Mouse (Mus musculus) spleen, adult 12 weeks (tissue): ENCODE data around the gene Cxcl1.
"Not testable (repeated sequence)": the region's sequence is repeated elsewhere in the genome, so short reads cannot be mapped to it uniquely, and the experiment has no call there.

Experiments used
- DNase-seq: peaks from one replicate; pipeline ENCODE4 v3.0.0; 2022; ENCODE audit warnings: low spot score

The Cxcl1 gene

DNA sequence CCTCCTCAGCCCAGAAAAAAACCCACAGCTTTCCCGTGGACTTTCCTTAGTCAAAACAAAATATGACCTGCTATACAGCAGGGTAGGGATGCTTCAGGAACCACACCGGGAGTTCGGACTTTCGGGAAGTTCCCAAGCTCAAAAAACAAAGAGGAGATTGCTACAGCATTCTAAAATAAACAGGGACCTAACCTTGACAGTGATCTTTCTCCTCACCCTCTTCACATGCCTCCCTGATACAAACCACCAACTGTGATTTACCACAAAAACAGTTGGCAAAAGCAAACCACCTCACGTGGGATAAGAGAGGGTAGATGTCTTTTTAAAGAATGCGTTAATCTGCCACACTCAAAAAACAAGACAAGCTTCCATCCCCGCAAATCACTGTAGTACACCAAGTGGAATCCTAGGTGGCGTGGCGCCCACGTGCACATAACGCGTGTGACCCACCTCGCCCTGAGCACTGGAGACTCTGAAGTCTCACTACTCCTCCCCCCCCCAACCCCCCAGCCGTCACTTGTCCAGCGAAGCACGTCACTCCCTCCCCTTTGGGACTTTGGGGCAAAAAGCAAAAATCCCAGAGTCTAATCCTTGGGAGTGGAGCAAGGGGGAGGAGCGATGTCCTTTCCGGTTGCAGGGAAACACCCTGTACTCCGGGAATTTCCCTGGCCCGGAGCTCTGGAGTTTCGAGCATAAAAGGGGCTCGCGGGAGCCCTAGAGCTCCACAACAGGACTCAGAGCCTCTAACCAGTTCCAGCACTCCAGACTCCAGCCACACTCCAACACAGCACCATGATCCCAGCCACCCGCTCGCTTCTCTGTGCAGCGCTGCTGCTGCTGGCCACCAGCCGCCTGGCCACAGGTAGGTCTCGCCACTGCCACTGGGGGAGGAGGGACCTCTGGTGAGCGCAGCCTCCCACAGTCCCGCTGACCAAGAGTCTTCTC lies at the start of gene Cxcl1:
Gene Cxcl1 (plus strand): TSS at position 723 of the 945 bp plus-strand sequence.
- DNase-seq = no peak

DNA sequence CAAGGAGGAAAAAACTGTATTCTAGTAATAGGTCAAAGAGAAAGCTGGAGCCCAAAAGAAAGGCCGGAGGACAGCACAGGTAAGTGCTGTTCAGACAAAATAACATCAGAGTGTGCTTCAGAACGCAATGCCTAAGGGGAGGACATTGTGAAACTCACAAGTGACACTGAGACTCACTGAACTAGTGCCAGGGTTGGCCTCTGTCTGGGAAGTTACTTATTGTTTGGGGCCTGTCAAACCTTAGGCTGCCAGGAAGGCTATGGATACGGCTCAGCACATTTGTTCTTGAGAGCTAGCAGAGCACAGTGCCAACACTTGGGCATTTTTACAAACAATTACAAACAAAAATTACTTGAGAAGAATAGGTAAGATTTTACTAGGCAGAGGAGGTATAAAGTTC lies 47.1 kb upstream of the Cxcl1 start:
- no peak for DNase-seq

DNA sequence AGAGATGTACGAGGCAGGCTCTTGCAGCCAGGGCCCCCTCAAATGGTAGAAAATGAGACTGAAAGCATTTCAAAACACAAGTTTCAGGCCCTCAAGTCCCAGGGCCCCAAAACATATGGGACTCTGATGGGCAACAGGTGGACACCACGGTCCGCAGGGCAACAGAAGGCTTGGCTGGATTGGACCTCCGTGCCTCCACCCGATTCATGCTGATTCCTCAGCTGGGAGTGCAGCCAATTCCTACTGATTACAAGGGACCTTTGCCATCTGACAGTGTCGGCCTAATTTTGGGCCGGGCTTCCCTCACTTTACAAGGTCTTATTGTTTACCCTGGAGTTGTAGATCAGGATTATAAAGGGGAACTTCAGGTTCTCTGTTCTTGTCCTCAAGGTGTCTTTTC lies 40.9 kb upstream of the Cxcl1 start:
- not testable (repeated sequence) for DNase-seq

DNA sequence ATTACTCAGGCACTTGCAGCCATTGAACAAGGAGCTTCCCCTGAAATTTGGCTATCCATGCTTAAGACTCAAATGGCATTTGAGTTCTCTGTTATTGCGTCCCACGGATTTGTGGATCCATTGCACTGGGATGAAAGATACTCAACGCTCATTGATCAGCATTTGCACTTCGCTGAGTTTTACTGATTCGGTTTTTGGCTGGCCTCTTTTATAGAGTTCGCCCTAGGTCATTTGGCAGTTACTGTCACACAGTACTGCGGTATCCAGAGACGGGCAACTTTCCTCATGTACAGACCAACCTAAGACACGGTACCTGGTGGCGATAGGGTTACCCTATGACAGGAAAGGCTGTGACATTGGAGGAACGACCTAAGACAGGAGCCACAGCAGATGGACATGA lies 39.6 kb upstream of the Cxcl1 start:
- not testable (repeated sequence) for DNase-seq

DNA sequence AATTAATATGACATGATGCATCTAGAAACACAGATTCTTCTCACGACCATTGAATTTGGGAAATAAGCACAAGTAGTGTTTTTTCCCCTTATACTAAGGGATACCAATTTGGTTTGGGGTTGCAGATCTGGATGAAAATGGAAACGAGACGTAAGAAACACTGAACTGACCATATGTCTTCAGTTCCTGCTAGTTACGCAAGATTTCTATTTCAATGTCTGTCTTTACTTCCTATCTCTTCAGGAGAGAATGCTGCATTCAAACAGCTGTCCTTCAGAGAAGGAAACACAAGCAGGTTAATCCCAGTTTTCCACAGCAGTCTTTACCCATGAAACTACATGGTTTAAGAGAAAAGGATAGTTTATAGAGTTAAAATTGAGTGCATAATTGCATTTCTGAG lies 37.8 kb upstream of the Cxcl1 start:
- DNase-seq = no peak

DNA sequence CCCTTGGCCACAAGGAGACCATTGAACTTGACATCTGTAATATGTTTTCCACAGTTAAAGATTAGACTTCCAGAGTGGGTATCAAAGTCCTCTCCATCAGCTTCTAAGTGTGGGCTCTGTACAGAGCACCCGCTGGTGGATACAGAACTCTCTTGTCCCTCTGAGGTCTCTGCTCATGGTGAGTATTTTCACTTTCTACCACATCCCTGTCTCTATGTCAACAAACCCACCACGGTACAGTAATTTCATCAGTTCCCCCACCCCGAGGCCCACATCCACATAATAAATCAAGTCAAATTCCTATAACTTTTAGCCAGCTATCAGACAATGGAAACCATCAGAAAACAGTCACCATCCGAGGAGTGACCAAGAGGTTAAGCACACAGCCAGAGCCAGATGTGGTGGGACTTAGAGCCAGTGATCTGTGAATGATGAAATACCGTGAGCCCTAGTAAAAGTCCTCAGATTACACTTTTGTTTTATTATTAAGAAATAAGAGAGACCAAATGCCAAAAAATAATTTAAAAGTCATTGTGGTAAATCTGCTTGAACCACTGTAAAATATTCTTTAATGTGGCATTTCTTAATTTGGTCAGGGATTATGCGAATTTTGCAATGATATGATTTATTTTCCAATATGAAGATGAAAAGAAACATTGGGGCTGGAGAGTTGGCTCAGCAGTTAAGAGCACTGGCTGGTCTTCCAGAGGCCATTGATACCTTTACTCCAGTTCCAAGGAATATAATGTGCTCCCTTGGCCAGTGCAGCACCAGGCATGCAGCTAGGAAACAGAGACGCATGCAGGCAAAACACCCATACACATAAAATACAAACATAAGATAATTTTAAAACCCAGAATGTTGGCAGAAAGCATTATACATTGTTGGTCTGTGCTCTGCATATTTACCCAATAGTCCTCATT lies 35.5 kb upstream of the Cxcl1 start:
- no peak for DNase-seq

DNA sequence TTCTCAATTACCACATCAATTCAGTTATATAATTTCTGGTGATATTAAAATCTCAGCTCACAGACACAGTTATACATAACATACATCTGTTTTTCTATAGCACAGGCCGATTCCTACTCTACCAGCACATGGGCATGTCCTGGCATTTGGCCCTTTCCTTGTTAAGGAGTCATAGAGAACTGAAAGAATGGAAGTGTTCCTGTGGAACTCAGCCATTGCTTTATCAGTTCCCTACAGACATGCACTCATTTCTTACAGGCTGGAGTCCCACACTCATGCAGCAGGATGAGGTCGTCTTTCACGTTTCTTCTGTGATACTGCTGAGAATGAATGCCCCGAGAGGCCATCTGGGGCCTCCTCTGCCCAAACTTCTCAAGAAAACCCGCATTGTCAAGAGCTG lies 33.6 kb upstream of the Cxcl1 start:
- no peak for DNase-seq

DNA sequence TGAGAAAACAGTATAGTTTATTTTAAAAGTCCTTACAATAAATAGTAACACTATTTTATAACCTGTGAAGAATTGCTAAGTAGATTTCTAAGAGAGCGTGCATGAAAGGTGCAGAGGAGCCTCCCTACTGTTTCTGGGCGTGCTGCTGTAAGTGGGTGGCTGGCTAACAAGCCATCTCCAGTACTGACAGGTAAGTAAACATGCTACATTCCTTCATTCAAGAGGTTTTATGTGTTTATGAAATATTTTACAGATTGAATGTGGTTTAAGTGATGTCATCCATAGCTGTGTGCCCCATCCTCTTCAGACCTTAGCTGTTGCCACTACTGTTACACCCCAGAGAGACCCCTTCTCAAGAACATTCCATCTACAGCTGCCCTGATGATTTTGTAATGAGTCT lies 32.6 kb upstream of the Cxcl1 start:
- no peak for DNase-seq

DNA sequence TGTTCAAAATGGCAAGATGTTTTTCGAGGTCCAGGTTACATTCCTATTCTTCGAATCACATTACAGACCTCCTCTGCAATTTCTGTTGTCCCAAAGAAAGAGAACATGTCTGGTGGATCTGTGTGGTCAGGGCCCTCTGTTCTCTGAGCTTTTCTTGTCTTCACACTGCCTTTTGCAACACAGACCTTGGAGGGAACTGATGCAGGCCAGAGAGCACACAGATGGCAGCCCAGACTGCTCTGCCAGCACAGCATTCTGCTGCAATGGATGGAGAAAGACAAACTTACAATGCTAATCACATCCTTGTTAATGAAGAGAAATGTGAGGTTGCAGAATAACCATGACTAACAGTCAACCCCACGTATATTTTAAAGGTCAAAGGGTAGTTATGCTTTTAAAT lies 32.0 kb upstream of the Cxcl1 start:
- no peak for DNase-seq

DNA sequence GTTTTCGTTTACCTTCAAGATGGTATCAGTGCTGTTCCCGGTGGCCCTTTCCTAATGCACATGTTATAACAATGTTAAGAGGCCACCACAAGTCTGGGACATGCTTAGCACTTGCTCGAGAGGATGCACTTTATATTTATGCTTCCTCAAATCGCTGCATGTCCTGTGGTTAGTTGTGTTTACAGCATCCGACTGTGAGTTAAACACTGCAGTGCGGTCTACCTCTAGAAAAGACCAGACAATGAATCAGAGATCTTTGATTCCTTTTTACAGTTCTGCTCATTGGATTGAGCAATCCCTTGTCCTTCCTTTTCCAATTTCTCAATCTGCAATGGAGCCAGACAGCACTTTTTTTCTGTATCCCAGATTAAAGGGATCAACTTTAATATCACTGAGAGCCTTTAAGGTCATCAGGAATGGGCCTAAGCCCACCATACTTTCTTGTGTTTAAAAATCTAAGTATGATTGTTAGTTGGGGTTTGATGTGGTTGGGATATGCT lies 29.1 kb upstream of the Cxcl1 start:
- DNase-seq = no peak

DNA sequence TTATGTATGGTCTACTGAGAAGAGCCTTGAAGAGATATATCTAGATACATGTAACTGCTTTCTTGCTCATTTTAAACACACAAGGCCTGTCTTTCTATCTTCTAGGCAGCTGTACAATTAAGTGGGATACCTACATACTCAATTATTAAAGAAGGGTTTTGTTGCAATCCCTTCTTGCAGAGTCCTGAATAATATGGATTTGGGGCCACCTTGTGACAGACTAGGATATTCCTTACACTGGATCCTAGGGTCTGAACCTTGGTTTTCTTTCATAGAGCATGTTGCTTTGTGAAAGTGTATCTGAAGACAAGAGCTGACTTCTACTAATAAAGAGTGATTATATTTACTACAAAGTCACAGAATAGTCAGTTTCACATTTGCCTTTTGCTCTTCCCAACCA lies 24.3 kb upstream of the Cxcl1 start:
- DNase-seq = no peak

DNA sequence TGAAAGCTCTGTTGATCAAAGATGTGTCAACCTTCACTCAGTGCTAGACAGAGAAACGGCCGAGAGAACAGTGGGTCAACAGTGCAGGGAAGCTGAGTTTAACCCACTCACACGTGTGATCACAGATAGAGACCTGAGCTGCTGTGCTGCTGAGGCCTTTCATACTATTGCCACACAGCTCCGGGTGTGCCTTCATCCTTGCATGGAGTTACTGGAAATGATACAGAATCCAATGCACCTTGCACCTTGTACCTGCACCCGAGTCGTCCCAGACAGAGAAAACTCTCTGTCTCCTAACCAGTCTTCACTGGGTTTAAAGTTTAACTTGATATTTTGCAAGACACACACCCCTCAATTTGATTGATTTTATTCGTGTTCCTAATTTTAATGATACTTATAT lies 18.7 kb upstream of the Cxcl1 start:
- no peak for DNase-seq

DNA sequence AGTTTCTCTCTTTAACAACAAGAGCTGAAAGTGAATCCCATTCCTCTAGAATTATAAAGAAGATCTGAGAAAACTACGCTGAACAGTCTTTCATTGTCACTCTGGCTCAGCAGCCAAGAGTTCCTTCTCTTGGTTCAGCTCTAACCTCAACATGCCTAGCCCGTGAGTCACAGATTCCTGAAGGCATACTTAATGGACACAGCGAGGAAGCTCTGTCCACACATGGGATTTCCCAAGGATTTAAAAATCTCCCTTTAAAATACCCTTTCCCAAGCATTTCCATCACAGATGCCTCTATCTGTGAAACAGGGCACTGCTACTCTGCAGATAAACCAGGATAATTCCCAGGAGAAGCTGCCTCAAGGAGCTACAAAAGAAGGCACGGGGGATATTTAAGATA lies 15.0 kb upstream of the Cxcl1 start:
- no peak for DNase-seq

DNA sequence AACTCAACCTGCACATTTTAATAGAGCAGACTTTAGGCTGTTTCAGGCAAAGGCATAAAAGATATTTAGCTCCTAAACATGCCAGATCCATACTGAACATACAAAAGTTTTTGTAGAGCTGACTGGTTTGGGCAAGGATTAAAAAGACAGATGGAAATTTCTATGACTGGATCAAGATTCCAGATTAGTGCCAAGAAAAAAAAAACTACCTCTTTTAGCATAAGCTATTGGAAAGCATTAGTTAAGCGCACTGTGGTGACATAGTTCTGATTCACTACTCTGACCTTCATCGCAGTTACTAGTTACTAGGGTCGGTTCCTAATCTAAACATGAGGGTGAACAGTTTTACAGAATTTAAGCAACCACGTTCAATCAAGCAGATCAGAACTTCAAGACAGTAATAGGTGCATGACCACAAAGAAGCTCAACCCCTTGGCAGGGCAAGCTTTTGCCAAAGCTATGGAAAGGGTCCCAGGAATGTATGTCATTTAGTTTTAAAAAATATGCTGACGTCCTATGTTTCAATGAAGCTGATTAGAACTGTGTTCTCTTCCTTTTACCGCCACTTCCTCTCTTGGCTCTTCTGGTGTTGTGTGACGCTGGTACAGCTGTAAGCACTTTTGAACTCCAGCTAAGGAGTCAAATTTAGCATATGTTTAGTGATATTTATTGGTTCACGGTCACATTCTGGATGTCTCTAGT lies 14.4 kb upstream of the Cxcl1 start:
- DNase-seq = no peak

DNA sequence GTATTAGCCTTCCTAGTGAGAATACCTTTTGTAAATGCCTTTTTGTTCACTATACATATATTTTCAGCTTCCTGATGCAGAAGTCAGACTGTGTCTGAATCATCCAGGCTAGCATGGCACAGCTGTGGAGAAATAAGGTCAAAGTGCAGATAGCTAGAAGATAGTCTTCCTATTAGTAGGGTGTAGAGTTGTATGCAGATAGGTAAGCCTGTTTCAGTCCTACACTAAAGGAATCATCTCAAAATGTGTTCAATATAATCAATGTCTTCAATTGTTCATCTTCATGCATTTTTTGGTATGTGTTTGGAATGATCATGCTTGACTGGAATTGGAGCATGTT lies 13.9 kb upstream of the Cxcl1 start:
- DNase-seq = no peak

DNA sequence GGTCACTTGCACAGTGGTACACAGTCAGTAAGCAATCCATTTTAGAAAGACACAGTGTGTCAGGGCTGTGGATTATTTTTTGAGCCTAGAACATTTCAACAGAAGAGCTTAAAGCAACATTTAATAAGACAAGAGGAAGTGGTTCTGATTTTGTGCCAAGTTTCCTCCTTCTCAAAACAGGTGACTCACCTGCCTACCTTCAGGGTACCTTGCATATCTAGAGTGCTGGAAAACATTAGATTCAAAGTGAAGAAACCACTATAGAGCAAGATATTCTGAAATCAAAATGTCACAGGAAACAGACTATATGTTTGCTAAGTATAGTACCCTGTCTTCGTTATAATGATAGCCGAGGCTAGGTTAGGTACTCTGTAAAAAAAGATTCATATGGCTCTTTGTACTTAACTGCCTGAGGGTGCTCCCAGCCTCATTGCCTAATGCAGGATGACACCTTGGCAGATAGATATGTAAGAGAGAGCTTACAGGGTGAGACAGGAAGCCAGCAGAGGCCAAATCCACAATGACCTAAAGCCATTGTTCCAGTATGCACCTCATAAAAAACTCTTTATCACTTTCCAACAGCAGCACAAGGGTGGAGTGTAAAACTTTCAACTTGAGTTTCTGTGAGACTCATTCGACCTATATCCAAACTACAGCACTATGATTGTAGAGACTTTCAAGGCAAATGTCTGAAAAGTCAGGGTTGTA lies 11.6 kb upstream of the Cxcl1 start:
- no peak for DNase-seq

DNA sequence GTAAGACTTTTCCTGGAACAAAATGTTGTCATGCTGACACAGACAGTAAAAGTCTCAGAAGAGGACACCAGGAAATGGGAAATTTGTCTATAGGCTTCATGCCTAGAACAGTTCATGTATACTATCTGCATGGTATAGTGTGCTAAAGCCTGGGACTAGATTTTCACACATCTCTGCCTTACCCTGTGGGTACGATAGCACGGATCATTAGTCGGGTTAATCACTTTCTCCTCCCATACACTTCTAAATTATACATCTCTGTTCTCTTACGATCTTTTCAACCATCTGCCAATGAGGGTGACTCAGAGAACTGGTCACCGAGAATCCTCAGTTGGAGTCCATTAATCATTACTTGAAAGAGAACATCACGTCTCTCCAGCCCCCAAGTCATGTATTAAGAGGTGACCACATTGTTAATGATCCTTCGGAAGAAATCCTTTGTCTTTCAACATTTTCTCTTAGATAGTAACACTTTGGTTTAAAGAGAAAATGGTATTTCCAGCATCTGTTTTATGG lies 10.6 kb upstream of the Cxcl1 start:
- DNase-seq = no peak

DNA sequence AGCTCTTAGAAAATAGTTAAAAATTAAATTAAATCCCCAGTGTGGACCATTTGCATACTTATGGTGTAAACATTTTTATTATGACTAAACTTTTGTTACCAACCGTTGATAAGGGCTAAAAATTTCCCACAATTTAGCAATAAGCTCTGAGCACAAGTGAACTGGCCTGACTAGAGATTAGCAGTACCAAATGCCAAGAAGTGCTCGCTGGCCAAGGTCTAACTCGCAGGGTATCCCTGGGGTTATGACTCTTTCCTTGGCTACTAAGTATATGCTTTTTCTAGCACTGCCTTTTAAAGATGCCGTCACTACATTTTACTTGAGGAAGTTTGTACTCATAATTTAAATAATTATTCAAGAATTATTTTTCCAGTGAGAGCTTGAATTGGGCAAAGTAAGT lies 10.0 kb upstream of the Cxcl1 start:
- no peak for DNase-seq

DNA sequence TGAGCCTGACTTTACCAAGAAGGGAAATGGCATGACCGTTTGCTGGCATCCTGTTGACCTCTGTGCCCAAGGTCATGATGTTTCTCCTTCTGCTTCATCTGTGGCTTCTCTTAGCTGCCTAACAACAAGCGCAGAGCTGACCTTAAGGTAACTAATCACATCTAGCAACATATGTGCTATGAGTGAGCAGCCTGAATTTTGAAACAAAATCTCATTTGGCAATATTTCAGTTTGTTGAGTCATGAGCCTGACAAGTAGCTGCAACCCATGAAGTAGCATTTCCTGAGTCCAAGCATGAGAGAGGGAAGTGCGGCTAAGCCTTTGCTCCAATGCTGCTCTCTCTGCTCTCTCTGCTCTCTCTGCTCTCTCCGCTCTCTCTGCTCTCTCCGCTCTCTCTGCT lies 9.4 kb upstream of the Cxcl1 start:
- no peak for DNase-seq

DNA sequence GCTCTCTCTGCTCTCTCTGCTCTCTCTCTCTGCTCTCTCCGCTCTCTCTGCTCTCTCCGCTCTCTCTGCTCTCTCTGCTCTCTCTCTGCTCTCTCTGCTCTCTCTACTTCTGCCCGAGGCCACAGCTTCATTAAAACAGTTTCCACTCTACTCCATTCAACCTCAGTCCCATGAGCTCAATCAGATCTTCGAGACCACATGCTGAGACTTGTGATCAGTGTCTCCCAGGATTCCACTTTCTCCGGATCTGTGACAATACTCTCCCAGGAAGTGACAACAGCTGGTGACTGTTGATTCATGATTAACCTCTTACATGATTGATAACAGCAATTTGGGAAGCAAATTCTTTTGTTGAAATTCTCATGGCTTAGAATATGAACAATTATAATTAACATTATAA lies 8.9 kb upstream of the Cxcl1 start:
- no peak for DNase-seq

DNA sequence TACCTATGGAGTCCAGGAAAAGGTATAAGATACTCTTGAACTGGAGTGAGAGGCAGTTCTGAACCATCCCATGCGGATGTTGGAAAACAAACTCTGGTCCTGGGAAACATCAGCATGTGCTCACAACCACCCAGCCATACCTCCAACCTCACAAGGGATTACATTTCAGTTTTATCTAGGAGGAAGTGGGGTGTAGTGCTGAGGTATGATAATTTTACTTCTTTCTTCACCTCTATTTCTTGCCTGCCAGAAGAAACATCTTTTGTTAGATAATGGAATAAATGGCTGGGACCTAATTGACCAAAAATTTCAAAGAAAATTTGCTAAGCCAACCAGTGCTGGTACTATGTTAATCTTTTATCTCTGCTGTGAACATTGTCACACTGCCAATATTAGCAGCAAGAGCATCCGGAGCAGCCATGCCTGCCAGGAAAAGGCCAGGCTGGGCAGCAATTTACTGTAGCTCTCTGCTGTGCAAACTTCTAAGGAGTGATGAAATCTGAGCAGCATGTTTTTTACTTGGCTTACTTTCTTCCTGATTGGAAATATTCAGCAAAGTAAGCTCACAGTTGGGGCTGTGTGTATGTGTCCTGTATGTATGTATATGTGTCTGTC lies 6.3 kb upstream of the Cxcl1 start:
- DNase-seq = no peak
